Mouse (Mus musculus) lung, postnatal 14 days (tissue): Measurements from ENCODE around the gene 2310061I04Rik.

Source experiments
- DNase-seq: peaks from one replicate; pipeline ENCODE4 v3.0.0; 2021

The 2310061I04Rik gene

DNA sequence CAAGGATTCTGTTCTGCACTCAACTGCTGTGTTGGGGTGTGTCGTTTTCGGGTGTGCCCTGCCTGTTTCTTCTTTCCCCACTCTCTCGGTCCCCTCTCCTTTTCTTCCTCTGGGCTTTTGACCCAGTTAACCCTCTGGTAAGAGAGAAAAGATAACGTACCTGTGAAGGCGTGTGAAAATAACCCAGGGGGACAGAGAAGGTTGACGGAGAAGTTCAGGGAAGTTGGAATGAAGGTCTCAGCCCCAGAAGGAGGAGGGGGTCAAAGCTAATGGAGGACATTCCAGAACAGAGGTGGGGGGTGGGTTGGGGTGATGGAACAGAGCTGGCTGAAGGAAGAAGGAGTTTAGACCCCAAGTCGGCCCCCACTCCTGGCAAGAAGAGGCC, 28.3 kb downstream of the 2310061I04Rik start:
- DNase-seq, result no peak

DNA sequence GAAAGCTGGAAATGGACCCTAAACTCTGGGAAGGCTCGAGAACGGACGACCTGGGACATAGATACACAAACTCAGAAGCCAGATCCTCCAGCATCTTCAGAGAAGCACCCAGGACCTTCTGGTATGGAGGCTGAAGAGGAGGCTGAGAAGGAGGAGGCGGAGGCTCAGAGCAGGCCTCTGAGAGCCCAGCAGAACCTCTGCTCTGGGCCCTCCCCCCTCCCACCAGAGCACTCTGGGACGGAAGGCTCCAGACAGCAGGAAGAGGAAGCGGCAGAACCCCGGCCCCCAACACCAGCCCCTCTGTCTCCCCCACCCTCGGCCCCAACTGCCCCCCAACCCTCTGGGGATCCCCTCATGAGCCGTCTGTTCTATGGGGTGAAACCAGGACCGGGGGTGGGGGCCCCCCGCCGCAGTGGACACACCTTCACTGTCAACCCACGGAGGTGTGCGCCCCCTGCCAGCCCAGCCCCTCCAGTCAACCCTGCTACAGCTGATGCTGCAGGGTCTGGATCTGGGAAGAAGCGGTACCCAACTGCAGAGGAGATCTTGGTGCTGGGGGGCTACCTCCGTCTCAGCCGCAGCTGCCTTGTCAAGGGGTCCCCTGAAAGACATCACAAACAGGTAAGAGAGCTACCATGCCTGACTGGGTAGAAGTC, 28.9 kb downstream of the 2310061I04Rik start:
- DNase-seq, result peak; percentile 51

DNA sequence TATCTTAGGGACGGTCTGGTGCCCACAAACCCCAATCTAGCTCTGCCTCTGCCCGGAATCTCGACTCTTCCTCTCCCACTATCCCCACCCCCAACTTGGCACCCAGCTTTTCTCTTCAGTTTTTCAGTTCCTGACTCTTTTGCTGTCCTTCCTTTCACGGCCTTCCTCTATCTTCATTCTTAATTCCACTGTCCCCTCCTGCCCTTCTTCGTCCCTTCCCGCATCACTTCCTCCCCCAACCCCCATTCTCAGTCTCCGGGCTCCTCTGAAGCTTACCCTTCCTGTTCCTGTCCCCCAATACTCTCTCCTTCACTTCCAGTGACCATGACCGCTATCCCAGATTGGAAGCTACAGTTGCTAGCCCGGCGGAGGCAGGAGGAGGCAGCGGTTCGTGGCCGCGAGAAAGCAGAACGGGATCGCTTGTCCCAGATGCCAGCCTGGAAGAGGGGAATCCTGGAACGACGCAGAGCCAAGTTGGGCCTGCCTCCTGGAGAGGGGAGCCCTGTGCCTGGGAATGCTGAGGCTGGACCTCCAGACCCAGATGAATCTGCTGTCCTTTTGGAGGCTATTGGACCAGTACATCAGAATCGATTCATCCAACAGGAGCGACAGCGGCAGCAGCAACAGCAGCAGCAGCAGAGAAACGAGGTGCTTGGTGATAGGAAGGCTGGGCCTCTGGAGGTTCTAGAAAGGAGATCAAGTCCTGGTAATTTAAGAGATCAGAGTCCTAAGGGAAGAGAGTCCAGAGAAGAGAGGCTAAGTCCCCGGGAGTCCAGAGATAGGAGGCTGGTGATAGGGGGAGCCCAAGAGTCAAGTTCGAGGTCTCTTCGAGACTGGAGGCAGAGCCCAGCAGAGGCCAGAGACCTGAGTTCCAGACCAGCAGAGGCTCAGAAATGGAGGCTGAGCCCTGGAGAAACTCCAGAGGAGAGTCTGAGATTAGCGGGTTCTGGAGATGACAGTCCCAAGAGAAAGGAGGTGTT, 30.0 kb downstream of the 2310061I04Rik start:
- DNase-seq, result peak; percentile 68

DNA sequence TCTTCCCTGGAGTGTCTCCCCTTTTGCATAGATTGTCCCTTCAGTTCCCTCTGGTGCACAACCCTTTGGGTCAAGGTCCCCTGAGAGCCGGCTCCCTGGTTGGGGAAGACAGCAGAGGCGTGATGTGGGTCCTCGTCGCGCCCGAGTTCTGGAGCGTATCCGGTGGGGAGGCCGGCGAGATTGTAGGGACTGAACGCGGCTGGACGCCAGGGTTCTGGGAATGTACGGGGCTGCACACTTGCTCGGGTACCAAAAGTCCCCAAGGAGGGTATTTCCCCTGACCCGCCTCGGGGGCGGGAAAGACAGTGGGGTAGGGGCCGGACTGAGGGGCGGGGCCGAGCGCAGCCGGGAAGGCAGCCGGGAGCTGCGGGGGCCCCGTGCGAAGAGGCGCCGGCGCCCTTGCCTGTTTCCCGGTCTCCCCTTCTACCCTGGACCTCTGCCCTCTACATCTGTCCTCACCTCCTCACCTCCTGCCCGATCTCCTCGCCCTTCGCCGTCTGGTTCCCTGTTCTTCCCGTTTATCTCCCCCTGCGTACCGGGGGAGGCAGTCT, 30.9 kb downstream of the 2310061I04Rik start:
- peak; percentile 72 for DNase-seq

DNA sequence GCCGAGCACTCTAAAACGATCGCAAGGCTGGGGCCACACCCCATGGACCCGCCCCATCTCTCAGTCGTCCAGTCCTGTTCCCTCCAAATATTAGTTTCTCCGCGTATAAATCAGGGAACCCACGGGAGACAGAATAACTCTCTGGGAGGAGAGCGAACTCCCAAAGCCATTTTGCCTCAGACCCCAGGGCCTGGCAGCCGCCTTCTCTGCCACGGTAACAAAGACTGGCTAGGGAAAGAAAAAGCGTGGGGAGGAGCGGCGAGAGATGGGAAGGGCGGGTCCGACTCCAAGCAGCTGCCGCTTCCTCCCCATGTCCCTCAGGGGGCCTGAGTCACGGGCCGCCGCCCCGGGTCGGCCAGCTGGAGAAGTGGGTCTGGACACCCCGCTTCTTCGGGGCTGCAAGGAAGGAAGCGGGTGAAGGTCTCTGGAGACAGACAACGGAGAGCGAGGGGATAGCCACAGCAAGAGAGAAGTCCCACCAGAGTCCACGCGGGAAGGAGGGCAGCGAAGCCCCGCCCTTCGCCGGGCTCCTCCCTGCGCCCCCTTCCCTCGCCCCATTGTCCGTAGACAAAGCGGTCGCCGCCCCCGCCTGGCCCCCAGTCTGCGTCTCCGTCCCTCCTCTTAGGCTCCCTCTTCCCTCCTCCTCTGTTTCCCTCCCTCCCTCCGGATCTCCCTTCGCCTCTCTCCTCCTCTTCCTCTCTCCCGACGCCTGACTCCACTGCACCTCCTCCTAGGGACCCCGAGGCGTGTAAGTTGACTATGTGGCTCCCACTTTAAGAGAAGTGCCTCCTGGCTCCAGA, 31.6 kb downstream of the 2310061I04Rik start, which contains the start of gene Ppp1r18:
Ppp1r18 (plus strand) TSS at position 113 of the 800 bp plus-strand sequence.
- peak; percentile 79 for DNase-seq

DNA sequence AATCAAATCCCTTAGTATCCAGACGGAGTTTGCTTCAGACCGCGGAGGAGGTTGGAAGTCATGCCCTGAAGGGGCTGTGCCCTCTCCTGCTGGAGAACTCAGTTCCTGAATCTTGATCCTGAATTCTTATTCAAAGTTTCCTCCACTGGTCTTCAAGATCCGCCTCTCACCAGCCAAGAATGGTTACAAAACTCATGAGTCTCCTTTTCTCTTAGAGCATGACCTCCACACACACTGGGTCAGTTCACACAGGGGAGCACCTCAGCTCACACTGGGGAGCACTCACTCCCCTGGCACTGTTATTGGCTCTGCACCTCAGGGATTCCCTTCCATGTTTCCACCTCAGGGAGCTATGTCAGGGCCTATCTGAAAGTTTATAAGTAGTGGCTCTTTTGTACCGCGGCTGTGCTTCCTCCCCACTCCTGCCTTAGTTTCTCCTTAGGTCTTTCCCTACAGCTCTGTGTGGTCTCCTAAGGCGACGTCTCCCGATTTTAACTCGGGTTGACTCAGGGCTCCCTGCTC, 32.3 kb downstream of the 2310061I04Rik start:
- DNase-seq, result no peak

DNA sequence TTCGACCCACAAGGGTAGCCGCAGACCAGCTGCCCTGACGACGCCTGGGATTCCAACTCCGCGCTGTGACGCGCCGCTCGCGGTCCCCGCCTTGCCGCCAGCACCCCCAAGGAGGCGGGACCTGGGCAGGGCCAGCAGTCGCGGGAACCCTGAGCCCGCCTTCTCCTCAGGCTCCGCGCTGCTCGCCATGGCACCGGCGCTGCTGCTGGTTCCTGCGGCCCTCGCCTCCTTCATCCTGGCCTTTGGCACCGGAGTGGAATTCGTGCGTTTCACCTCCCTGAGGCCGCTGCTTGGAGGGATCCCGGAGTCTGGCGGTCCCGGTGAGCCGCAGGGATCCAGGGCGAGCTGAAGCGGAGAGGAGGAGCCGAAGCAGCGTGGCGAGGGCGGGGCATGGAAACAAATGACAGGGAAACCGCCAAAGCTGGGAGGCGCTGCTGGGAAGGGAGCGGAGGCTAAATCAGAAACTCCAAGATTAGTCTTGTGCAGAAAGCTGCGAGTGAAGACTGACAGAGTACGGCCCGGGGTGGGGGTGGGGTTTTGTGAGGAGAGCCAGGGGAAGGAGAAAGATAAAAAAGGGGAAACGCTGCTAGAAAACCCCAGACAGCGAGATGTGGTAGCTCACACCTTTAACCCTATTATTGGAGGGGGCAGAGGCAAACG, 35.9 kb downstream of the 2310061I04Rik start, which contains the start of gene Nrm:
Nrm (plus strand) TSS at position 121 of the 660 bp plus-strand sequence.
- peak; percentile 91 for DNase-seq

DNA sequence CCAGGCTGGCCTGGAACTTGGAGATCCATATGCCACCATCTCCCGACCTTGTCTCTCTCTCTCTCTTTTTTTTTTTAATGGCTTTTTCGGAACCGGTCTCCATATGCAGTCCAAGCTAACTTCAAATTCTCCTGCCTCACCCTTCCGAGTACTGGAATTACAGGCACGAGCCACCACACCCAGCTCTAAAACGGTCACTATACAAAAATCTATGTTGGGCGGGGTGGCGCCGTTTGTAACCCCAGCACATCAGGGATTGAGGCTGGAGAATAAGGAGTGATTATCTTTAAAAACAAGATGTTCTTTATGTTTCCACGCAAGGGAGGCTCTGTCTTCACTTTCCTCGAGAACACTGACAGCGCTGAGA, 36.4 kb downstream of the 2310061I04Rik start:
- DNase-seq, result no peak

DNA sequence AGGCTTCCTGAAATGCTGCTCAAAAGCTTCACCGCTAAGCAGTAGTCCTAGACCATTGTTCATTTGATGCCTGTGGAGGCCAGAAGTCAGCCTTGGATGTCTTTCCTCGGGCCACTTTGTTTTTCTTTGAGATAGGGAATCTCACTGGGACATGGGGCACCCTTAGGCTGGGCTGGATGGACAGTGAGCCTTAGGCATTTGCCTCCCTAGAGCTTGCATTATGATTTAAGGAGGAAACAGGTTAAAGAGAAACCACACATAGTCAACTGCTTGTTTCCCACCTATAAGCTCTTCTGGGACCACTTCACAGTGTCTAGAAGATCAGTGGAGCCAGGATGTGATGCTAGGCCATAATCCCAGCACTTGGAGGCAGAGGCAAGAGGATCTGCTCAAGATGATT, 37.4 kb downstream of the 2310061I04Rik start:
- no peak for DNase-seq

DNA sequence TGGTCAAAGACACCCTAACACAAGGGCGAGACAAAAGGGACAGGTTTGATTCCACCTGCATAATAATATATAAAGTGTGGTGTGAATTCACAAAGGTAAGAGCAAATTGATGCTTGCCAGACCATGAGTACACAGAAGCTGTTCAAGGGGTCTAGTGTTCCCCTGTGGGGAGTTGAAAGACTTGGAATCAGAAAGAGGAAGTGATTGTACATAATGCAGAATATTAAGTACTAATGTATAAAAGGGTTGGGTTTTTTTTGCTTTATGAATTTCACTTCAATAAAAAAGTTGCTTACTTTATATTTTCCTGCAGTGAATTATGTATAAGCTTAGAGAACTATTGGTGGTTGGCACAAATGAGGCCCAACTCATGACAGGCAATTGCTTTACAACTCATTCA, 37.9 kb downstream of the 2310061I04Rik start:
- no peak for DNase-seq

DNA sequence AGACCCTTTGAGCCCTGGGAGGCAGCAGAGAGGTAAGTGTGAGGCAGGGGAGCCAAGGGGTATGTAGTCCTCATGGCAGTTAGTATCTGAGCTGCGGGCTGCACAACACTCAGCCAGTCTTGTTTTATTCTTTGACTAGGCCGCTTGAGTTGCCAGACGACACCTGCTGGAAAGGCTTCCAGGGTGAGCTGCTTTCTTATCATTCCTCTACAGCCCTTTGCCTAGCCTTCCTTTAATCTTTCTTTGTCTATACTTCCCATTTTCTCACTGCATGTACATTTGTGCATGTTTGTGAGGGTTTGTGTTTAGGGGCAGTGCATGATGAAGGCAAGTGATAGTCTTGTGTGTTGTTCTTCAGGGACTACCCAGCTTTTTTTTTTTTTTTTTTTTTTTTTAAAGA, 46.3 kb downstream of the 2310061I04Rik start:
- DNase-seq, result no peak

DNA sequence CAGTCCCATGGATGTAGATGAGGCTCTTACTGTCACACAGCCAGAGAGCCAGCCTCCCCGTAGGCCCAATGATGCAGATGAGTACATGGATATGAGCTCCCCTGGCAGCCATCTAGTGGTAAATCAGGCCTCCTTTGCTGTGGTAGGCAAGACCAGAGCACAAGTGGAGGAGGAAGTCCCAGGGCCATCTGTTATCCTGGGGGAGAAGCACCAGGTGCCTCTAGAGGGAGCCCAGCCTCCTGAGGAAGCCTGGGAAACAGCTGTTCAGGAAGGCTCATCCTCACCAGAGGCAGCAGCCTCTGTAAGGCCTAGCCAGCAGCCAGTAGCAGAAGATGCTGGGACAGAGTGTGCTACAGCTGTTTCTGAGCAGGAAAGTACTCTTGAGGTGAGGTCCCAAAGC, 49.1 kb downstream of the 2310061I04Rik start:
- no peak for DNase-seq

DNA sequence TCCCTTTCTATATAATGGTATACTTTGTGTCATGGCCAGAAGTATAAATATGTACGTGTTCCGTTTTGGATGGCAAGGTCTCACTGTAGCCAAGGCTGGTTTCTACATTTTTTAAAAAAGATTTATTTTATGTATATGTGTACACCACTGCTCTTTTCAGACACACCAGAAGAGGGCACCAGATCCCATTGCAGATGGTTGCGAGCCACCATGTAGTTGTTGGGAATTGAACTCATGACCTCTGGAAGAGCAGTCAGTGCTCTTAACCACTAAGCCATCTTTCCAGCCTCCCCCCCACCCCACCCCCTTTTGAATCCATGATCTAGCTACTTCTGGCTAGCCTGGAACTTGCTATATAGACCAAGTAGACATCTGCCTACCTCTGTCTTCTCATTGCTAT, 53.7 kb downstream of the 2310061I04Rik start:
- DNase-seq, result no peak
